Mouse (Mus musculus) liver, adult 2 months (tissue): ENCODE data around the gene Itga7.

Experiments
- CTCF ChIP-seq: fragments of 200-500 bp; IDR thresholded peaks from 2 replicates; pipeline ENCODE4 v1.5.1; 2011; ENCODE audit warnings: low read depth, low read length, control low read depth
- POLR2A ChIP-seq: fragments of 200-500 bp; IDR thresholded peaks from 2 replicates; pipeline ENCODE4 v1.6.1; 2011; ENCODE audit warnings: low read length, control low read depth; ENCODE audit not compliant: insufficient read depth; ENCODE audit errors: extremely low read depth

- TF ChIP-seq POLR2A (no peak), CTCF (no peak)
These were observed 3.8 kb upstream of the Itga7 start for GRCm38 (mm10) chr10:128929638-128930378.
